Mouse (Mus musculus) MEL (cell line): Measurements from ENCODE around the gene Rnps1.

Experiments used
- CHD2 ChIP-seq: IDR thresholded peaks from 2 replicates; pipeline ENCODE4 v1.6.1; 2011; ENCODE audit warnings: low read length, improper control_type of control experiment
- CTCF ChIP-seq, 3 experiments: IDR thresholded peaks in 2 of 3; conservative IDR thresholded peaks in 1 of 3; 2 replicates each; pipeline ENCODE4 v1.5.1; 2011 to 2012; ENCODE audit warnings: low read length in 3 of 3, low read depth in 2 of 3, mild to moderate bottlenecking in 2 of 3, improper control_type of control experiment in 1 of 3, inconsistent platforms in 1 of 3, mixed read lengths in 1 of 3, moderate library complexity in 1 of 3; ENCODE audit not compliant: control insufficient read depth in 1 of 3, insufficient read depth in 1 of 3, poor library complexity in 1 of 3, severe bottlenecking in 1 of 3
- ETS1 ChIP-seq: IDR thresholded peaks from 2 replicates; pipeline ENCODE4 v1.6.1; 2012; ENCODE audit warnings: low read depth, mild to moderate bottlenecking, inconsistent platforms, low read length, improper control_type of control experiment, moderate library complexity
- MYC ChIP-seq: IDR thresholded peaks from 2 replicates; pipeline ENCODE4 v1.6.1; 2011; ENCODE audit warnings: low read depth, mild to moderate bottlenecking, low read length, improper control_type of control experiment, moderate library complexity
- POLR2A ChIP-seq, 2 experiments: IDR thresholded peaks; 2 replicates each; pipeline ENCODE4 v1.6.1; 2011 to 2012; ENCODE audit warnings: low read length in 2 of 2, mild to moderate bottlenecking in 2 of 2, control low read depth in 1 of 2, improper control_type of control experiment in 1 of 2, low read depth in 1 of 2, moderate library complexity in 1 of 2; ENCODE audit not compliant: control insufficient read depth in 1 of 2, insufficient read depth in 1 of 2, poor library complexity in 1 of 2
- POLR2AphosphoS2 ChIP-seq: IDR thresholded peaks from 2 replicates; pipeline ENCODE4 v1.6.1; 2011; ENCODE audit warnings: low read length, improper control_type of control experiment
- RAD21 ChIP-seq: IDR thresholded peaks from 2 replicates; pipeline ENCODE4 v1.6.1; 2011; ENCODE audit warnings: mild to moderate bottlenecking, low read depth, low read length, improper control_type of control experiment
- SIN3A ChIP-seq: IDR thresholded peaks from 2 replicates; pipeline ENCODE4 v1.6.1; 2012; ENCODE audit warnings: low read length, improper control_type of control experiment, inconsistent platforms
- TCF12 ChIP-seq: IDR thresholded peaks from 2 replicates; pipeline ENCODE4 v1.6.1; 2014; ENCODE audit warnings: low read depth, mild to moderate bottlenecking, inconsistent platforms, low read length, improper control_type of control experiment, moderate library complexity
- USF1 ChIP-seq: IDR thresholded peaks from 2 replicates; pipeline ENCODE4 v1.6.1; 2014; ENCODE audit warnings: low read depth, mild to moderate bottlenecking, inconsistent platforms, low read length, improper control_type of control experiment, moderate library complexity

DNA sequence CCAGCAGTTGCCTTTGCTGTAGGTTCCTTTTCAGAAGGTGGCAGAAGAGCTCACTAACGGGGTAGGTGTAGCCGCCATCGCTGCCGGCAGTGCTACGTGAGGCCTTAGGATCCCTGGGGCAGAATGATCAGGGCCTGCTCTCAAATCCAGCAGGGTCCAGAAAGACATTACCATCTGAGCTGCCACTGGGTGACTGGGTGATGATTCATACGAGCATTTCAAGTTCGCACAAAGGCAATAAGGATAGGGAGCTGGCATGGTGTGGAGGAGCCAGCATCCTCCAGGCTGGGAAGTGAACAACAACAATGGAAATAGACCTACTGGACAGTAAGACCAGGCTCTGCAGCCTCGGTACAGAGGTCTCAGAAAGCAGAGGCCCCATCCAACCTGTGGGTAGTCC, 26.0 kb downstream of the Rnps1 start:
- no peak for TF ChIP-seq CHD2
- no peak for TF ChIP-seq MYC
- TF ChIP-seq TCF12 = no peak
- TF ChIP-seq POLR2A (IDR thresholded peaks at IDR 0.05; ENCODE audit: control insufficient read depth in 1 of 2, insufficient read depth in 1 of 2, low read depth in 1 of 2, low read length in 2 of 2, poor library complexity in 1 of 2) = no peak
- no peak for TF ChIP-seq CTCF (IDR thresholded peaks at IDR 0.05 in 2 of 3, conservative IDR thresholded peaks at IDR 0.05 in 1 of 3; ENCODE audit: control insufficient read depth in 1 of 3, insufficient read depth in 1 of 3, low read depth in 2 of 3, low read length in 3 of 3, poor library complexity in 1 of 3, severe bottlenecking in 1 of 3)
- no peak for TF ChIP-seq RAD21
- no peak for TF ChIP-seq USF1
- TF ChIP-seq SIN3A = no peak
- no peak for TF ChIP-seq ETS1
- TF ChIP-seq POLR2AphosphoS2 = no peak
